Mouse (Mus musculus) neural tube, embryonic 11.5 days (tissue): ENCODE data around the gene Grasp. TPM values are rescaled to one million over a fixed set of nuclear protein-coding genes. Genes with fewer than 3 reads are reported as not detected.

Experiments
- ATAC-seq: fragments of 200-750 bp; cut with Nextera tagmentation; 2 replicates; pipeline ENCODE4 v1.8.0; 2017; ENCODE audit warnings: moderate number of reproducible peaks, mild to moderate bottlenecking, moderate TSS enrichment, moderate library complexity; ENCODE audit not compliant: insufficient read depth, low FRiP score, low TSS enrichment
- DNase-seq: peaks from one replicate; pipeline ENCODE4 v3.0.0-alpha.2; 2015; ENCODE audit warnings: low spot score
- H3K27ac ChIP-seq: fragments of 300-500 bp; sonication (generic); 2 replicates; pipeline ENCODE4 v1.5.1; 2014; ENCODE audit warnings: low read depth, mild to moderate bottlenecking, low read length
- H3K27me3 ChIP-seq: fragments of 300-500 bp; sonication (generic); 2 replicates; pipeline ENCODE4 v1.6.1; 2014; ENCODE audit warnings: mild to moderate bottlenecking, low read length, mixed read lengths; ENCODE audit not compliant: control insufficient read depth, insufficient read depth
- H3K36me3 ChIP-seq: fragments of 300-500 bp; sonication (generic); 2 replicates; pipeline ENCODE4 v1.6.1; 2014; ENCODE audit warnings: mild to moderate bottlenecking, low read length, moderate library complexity, mixed read lengths; ENCODE audit not compliant: control insufficient read depth, insufficient read depth
- H3K4me1 ChIP-seq: fragments of 300-500 bp; sonication (generic); 2 replicates; pipeline ENCODE4 v1.6.1; 2014; ENCODE audit warnings: low read length, mixed read lengths; ENCODE audit not compliant: control insufficient read depth, insufficient read depth
- H3K4me2 ChIP-seq: fragments of 300-500 bp; sonication (generic); 2 replicates; pipeline ENCODE4 v1.6.1; 2014; ENCODE audit warnings: low read depth, mild to moderate bottlenecking, moderate library complexity
- H3K4me3 ChIP-seq: fragments of 300-500 bp; sonication (generic); 2 replicates; pipeline ENCODE4 v1.5.1; 2014; ENCODE audit warnings: low read depth, low read length
- H3K9ac ChIP-seq: fragments of 300-500 bp; sonication (generic); 2 replicates; pipeline ENCODE4 v1.6.1; 2014; ENCODE audit warnings: mild to moderate bottlenecking, low read length
- H3K9me3 ChIP-seq: fragments of 300-500 bp; sonication (generic); 2 replicates; pipeline ENCODE4 v1.6.1; 2016; ENCODE audit warnings: low read length; ENCODE audit not compliant: control insufficient read depth
- WGBS: fragments of 180-500 bp; shearing (Covaris S2); extraction: QIAGEN DNeasy Blood & Tissue Kit; methylation state at CpG from one replicate; pipeline ENCODE4 v1.1.7; 2014; 5-methylcytosine and 5-hydroxymethylcytosine counted together
- polyA plus RNA-seq: library from polyadenylated mRNA; unstranded; fragments of >200 nt; fragmentation: Nextera tagmentation; extraction: Ambion mirVana; gene quantifications from 2 replicates; pipeline ENCODE4 v1.2.1, GENCODE M21; 2014

Grasp gene
- polyA plus RNA-seq, 1 experiment from 2014 or later = 6.6 TPM

DNA sequence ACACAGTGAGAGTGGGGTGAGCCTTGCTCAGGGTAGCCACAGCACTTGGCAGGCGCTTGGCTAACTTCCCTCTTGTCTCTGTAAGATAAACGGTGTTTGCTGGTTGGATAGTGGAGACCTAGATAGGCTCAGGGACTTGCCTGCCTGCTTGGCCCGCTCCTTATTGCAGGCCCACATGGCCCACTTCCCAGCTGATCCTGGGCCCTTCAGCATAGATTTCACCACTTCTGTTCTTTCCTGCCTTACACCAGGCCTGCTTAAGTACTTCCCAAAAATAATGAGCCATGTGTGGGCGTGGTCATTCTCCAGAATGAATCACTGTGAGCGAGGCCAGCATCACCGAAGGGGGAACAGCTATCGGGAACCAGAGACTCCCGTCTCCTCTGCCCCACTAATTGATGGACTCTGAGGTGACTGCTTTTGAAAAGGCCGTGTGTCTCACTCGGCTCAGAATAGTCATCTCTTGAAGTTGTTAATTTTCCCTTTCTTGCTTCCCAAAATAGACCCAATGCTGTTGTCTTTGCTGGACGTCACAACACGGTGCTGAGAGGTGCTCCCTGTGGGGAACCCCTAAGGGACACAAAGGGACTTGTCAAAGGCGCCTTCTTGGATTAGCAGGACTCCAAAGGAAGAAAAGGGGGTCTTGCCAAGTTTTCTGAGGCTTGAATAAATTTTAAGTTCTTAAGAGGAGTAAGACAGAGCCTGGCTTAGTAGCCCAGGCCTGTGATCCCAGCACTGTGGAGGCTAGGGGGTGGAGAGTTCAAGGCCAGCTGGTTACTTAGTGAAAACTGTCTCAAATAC is 32.3 kb upstream of the Grasp start:
- 32% methylated on average over 13 of the region's 13 CpGs for WGBS
- ATAC-seq = no peak
- no peaks in the 10 kb centered on the region for H3K27me3 ChIP-seq

DNA sequence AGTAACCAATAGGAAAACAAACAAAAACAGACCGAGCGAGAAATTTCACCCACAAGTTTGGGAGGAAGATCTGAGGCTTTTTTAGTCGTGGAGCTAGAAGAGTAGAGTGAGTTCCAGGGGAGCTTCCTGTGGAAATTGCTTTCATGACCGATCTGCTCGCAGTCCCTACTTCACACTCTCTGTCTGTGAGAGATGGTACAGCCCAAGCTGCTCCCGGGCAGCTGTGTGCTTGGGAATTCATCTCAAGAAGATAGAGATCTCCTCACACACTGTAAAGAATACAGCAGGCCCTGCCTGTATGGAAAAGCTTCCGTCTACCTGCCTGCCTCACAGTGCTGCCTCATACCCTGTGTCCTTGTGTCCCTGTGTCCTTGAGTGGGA is 31.7 kb upstream of the Grasp start:
- WGBS = 54% methylated on average over 7 of the region's 7 CpGs
- Histone ChIP-seq H3K4me1 (peaks cover 12% of the 10 kb centered on the region), H3K4me3 (no peak overlapping the region), H3K9ac (no peak overlapping the region), H3K27me3 (no peaks in the 10 kb centered on the region), H3K36me3 (peaks cover 16% of the 10 kb centered on the region), H3K27ac (no peak overlapping the region), H3K4me2 (no peak overlapping the region), H3K9me3 (no peaks in the 10 kb centered on the region)
- no peak for ATAC-seq
- DNase-seq = no peak

More for the DNA sequence above, 32.3 kb upstream of the Grasp start:
- no peak for DNase-seq
- no peak overlapping the region for H3K4me3 ChIP-seq
- no peak overlapping the region for H3K9ac ChIP-seq
- peaks cover 12% of the 10 kb centered on the region for H3K4me1 ChIP-seq
- peaks cover 16% of the 10 kb centered on the region for H3K36me3 ChIP-seq
- no peak overlapping the region for H3K4me2 ChIP-seq
- no peaks in the 10 kb centered on the region for H3K9me3 ChIP-seq
- no peak overlapping the region for H3K27ac ChIP-seq

DNA sequence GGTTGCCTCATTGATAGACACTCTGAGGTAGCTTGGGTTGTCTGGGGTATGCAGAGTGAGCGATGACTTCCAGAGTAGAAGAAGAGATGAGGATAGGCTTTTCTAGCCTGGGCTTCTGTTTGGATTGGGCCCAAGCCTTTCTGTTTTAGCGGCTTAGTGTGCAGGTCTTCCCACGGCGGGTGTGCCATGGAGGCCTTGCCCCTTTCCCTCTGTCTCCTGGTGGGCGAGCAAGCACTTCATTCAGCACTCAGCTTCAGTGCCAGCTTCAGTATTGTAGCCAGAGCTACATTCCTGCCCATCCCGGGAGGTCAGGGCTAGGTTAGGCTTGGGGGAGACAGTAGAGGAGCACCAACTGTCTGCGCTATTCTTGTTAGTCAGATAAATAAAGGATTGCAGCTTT is 31.3 kb upstream of the Grasp start:
- no peaks in the 10 kb centered on the region for H3K9me3 ChIP-seq
- H3K4me1 ChIP-seq = peaks cover 12% of the 10 kb centered on the region
- no peak overlapping the region for H3K4me2 ChIP-seq
- ATAC-seq = no peak
- no peaks in the 10 kb centered on the region for H3K27me3 ChIP-seq
- 89% methylated on average over 7 of the region's 7 CpGs for WGBS
- H3K4me3 ChIP-seq = no peak overlapping the region
- H3K9ac ChIP-seq = no peak overlapping the region
- DNase-seq = no peak
- peaks cover 16% of the 10 kb centered on the region for H3K36me3 ChIP-seq
- no peak overlapping the region for H3K27ac ChIP-seq

DNA sequence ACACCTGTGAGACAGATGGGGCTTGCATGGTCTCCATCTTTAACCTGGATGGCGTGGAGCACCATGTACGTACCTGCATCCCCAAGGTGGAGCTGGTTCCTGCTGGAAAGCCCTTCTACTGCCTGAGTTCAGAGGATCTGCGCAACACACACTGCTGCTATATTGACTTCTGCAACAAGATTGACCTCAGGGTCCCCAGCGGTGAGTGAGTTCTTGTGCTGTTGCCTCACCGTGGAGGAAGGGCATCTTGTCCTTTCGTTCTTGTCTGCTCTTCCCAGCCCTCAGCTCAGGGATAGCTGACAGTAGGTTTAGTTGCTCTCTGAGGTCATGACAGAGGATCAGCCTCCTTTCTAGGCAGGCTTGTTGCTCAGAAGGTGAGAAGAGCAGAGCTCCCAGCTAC is 30.0 kb upstream of the Grasp start:
- H3K36me3 ChIP-seq = peaks cover 16% of the 10 kb centered on the region
- 95% methylated on average over 6 of the region's 6 CpGs for WGBS
- no peak overlapping the region for H3K9ac ChIP-seq
- no peak overlapping the region for H3K4me3 ChIP-seq
- ATAC-seq (no peak), DNase-seq (no peak)
- no peak overlapping the region for H3K4me2 ChIP-seq
- H3K27me3 ChIP-seq = no peaks in the 10 kb centered on the region
- H3K9me3 ChIP-seq = no peaks in the 10 kb centered on the region
- H3K4me1 ChIP-seq = peaks cover 12% of the 10 kb centered on the region
- no peak overlapping the region for H3K27ac ChIP-seq

DNA sequence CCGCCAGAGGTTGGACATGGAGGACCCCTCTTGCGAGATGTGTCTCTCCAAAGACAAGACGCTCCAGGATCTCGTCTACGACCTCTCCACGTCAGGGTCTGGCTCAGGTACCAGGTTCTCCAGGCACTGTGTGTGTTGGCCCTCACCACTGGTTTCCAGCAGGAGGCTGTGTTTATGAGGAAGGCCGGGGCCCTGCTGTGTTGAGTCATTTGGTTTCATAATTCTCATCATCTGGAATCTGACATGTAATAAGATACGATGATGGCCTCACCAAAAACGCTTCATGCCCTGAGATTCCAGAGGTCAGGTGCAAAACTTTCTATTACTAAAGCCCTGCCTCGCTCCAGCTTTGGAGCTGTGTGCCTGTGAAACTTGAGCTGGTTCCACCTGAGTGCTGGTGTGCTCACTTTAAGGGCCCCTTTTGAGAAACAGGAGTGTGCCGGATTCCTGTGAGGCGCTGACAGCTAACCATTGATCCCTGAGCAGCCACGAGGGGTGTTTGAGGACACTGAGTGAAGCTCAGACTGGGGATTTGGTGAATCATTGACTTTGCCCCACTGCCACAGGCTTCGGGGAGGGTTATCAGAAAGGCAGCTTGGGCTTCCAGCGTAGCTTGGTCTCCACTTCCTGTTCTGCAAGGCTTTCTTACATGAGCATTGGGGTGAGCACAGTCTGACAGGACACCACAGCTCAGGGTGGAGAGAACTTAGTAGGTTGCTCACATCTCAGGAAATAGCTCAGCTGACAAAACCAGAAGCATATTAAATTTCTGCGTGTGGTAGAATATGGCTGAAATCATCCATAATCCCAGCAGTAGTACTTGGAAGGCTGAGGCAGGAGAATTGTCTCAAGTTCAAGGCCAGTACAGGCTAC is 28.8 kb upstream of the Grasp start:
- Histone ChIP-seq H3K36me3 (peaks cover 19% of the 10 kb centered on the region), H3K27me3 (no peaks in the 10 kb centered on the region), H3K4me1 (peaks cover 12% of the 10 kb centered on the region), H3K4me2 (no peak overlapping the region), H3K4me3 (no peak overlapping the region), H3K9me3 (no peaks in the 10 kb centered on the region), H3K27ac (no peak overlapping the region), H3K9ac (no peak overlapping the region)
- ATAC-seq = no peak
- WGBS = 92% methylated on average over 16 of the region's 16 CpGs
- no peak for DNase-seq

DNA sequence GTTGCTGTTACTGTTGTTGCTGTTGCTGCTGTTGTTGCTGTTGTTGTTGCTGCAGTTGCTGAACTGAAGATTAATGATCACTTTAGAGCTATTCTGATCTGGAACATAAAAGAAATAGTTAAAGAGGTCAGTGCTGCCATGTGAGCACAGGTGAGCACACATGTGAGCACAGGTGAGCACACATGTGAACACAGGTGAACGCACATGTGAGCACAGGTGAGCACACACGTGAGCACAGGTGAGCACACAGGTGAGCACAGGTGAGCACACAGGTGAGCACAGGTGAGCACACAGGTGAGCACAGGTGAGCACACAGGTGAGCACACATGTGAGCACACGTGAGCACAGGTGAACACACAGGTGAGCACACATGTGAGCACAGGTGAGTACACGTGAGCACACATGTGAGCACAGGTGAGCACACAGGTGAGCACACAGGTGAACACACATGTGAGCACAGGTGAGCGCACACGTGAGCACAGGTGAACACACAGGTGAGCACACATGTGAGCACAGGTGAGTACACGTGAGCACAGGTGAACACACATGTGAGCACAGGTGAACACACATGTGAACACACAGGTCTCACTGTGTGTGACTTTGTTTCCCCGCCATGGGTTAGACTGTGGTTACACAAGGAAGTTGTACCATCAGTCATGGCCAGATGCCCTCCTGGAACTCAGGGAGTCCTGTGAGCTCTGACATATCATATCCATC is 27.8 kb upstream of the Grasp start:
- H3K4me3 ChIP-seq = no peak overlapping the region
- H3K9me3 ChIP-seq = no peaks in the 10 kb centered on the region
- H3K4me2 ChIP-seq = no peak overlapping the region
- no peak for ATAC-seq
- H3K36me3 ChIP-seq = peaks cover 27% of the 10 kb centered on the region
- H3K27ac ChIP-seq = no peak overlapping the region
- peaks cover 9% of the 10 kb centered on the region for H3K4me1 ChIP-seq
- no peaks in the 10 kb centered on the region for H3K27me3 ChIP-seq
- peak; percentile 53 for DNase-seq
- WGBS = 94% methylated on average over 8 of the region's 8 CpGs
- H3K9ac ChIP-seq = no peak overlapping the region

DNA sequence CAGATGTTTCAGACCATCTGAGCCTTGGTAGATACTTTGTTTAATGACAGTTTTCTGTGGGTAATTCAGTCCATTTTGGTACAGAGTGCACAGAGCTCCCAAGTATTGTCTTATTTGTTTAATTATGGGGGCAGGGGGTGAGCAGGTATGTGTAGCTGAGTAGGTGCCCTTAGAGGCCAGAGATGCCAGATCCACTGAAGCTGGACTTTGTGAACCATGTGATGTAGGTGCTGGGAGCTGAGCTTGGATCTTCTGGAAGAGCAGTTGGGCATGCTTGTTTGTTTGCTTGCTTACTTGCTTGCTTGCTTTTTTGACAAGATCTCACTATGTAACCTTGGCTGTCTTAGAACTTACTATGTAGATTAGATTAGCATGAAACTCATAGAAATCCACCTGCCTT is 27.0 kb upstream of the Grasp start:
- no peaks in the 10 kb centered on the region for H3K9me3 ChIP-seq
- H3K4me1 ChIP-seq = peaks cover 3% of the 10 kb centered on the region; the same call in 1 of the 2 replicates
- no peak overlapping the region for H3K9ac ChIP-seq
- DNase-seq (no peak), ATAC-seq (no peak)
- H3K4me2 ChIP-seq = no peak overlapping the region
- H3K4me3 ChIP-seq = no peak overlapping the region
- H3K36me3 ChIP-seq = peaks cover 31% of the 10 kb centered on the region
- no peaks in the 10 kb centered on the region for H3K27me3 ChIP-seq
- no peak overlapping the region for H3K27ac ChIP-seq

DNA sequence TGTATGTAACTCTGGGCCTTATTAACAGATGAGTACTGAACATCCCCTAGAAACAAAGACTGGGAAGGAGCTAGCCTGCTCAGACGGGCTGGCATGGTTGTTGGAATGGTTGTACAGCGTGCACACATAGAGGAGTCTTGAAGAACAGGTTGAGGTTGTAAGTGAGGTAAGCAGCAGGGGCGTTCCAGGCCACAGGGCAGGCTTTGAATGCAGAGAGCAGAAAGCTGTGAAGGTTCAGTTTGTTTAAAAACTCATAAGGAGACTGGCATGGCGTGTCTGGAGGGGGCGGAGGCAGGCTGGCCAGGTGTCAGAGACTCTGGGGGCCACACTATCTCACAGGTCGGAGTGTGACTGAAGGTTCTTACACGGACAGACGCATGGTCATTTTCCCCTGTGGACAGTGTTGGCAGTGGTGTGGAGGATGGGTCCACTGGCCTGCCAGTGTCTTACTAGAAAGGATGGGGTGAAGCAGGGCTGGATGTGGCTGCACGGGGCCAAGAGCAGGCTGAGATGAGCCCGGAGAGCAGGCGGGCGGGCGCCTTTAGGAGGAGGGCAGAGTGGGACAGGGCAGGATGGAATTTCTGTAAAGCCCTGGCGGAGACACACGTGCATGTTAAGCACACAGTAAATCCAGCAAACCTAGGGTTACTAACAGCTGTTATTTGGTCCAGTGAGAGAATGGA is 26.4 kb upstream of the Grasp start:
- ATAC-seq (no peak; the same call in 1 of the 2 replicates), DNase-seq (no peak)
- no peak overlapping the region for H3K9ac ChIP-seq
- H3K4me2 ChIP-seq = no peak overlapping the region
- peaks cover 36% of the 10 kb centered on the region for H3K36me3 ChIP-seq
- no peaks in the 10 kb centered on the region for H3K4me1 ChIP-seq
- 87% methylated on average over 15 of the region's 15 CpGs for WGBS
- no peaks in the 10 kb centered on the region for H3K27me3 ChIP-seq
- no peak overlapping the region for H3K4me3 ChIP-seq
- no peaks in the 10 kb centered on the region for H3K9me3 ChIP-seq
- no peak overlapping the region for H3K27ac ChIP-seq
